Mouse (Mus musculus): ENCODE measurements around the gene Slirp. TPM values are rescaled to one million over a fixed set of nuclear protein-coding genes. Genes with fewer than 3 reads are reported as not detected.
A peak's percentile ranks its signal among the peaks of the same experiment; 100 is the strongest.

Slirp gene
- total and polyA plus RNA-seq, 3 experiments, result 117 to 261 (median 138) TPM

DNA sequence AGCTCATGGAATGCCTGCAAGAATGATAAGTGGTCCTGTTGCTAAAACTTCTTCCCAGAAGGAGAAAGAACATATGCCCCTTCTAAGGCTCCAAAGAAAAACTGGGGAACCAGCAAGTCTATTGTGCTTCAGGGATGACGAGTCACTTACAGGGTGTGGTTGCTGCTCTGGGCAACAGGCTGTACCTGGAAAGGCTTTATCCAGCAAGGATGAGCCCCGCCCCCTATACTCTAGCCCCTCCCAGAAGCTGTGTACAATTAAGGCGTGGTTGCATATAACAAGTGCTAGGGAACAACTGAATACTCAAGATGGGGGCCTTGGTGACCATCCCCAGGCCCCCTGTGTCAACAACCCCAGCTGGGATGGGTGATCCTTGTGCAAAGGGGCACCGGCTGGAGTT lies 34.6 kb upstream of the Slirp start:
- Histone ChIP-seq H3K27ac (ENCODE audit: insufficient read depth, low read depth) (no peak overlapping the region), H3K27me3 (replicated peaks) (no peaks in the 10 kb centered on the region), H3K9me3 (replicated peaks; ENCODE audit: low read length) (no peaks in the 10 kb centered on the region), H3K9ac (ENCODE audit: insufficient read depth, low read depth) (no peak overlapping the region), H3K4me2 (ENCODE audit: insufficient read depth, low read depth, poor library complexity, severe bottlenecking) (no peak overlapping the region), H3K4me1 (ENCODE audit: control insufficient read depth in 1 of 2, insufficient read depth in 2 of 2) (peaks cover 12 to 19% of the 10 kb centered on the region in 2 experiments), H3K36me3 (replicated peaks in 1 of 2; ENCODE audit: control insufficient read depth in 1 of 2, insufficient read depth in 1 of 2, low read length in 1 of 2) (no peaks in the 10 kb centered on the region), H3K4me3 (replicated peaks in 1 of 3; ENCODE audit: low read depth in 2 of 3, low read length in 2 of 3, poor library complexity in 1 of 3) (no peak overlapping the region), H3K79me2 (replicated peaks; ENCODE audit: control insufficient read depth, extremely low read depth, insufficient read depth, poor library complexity, severe bottlenecking) (no peaks in the 10 kb centered on the region)
- in situ Hi-C loops (cut with MboI; ENCODE audit: low pct_ligation_motif_present, low pct_unique_long_range_greater_than_20kb, low sequenced_read_pairs) (no loop called here), dilution Hi-C loops (cut with MboI; ENCODE audit: extremely low pct_ligation_motif_present, extremely low pct_unique_long_range_greater_than_20kb, low sequenced_read_pairs) (no loop called here)
- TF ChIP-seq RCOR1 (conservative IDR thresholded peaks at IDR 0.05; ENCODE audit: low read depth, low read length) (no peak), PAX5 (IDR thresholded peaks at IDR 0.05; ENCODE audit: low read length) (no peak), BHLHE40 (IDR thresholded peaks at IDR 0.05; ENCODE audit: low read depth, low read length) (no peak), ZKSCAN1 (IDR thresholded peaks at IDR 0.05; ENCODE audit: borderline replicate concordance, low read depth, low read length) (no peak), MXI1 (IDR thresholded peaks at IDR 0.05; ENCODE audit: low read depth, low read length) (no peak), MYC (IDR thresholded peaks at IDR 0.05; ENCODE audit: low read depth, low read length) (no peak), HCFC1 (IDR thresholded peaks at IDR 0.05; ENCODE audit: low read depth, low read length) (no peak), ZNF384 (IDR thresholded peaks at IDR 0.05; ENCODE audit: low read depth, low read length) (no peak)
- DNase-seq (ENCODE audit: extremely low read depth), result no peak

DNA sequence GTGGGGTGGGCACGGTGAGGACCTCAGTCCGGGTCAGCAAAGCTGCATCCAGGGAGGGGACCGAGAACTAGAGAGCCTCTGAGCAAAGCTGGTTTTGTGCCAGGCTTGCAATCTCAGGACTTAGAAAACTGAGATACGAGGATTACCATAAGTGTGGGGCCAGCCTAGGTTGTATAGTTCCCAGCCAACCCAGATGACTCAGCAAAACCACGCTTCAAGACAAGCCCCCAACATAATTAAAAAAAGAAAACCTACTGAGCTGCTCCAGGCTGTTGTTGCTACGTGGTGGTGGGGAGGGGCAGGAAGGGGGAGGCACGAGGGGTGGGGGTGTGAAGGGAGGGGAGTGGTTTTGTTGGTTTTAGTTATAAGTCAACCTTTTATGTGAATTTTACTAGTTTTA lies 32.7 kb upstream of the Slirp start:
- Histone ChIP-seq H3K79me2 (replicated peaks; ENCODE audit: control insufficient read depth, extremely low read depth, insufficient read depth, poor library complexity, severe bottlenecking) (no peaks in the 10 kb centered on the region), H3K4me3 (replicated peaks in 1 of 3; ENCODE audit: low read depth in 2 of 3, low read length in 2 of 3, poor library complexity in 1 of 3) (no peak overlapping the region), H3K4me1 (ENCODE audit: control insufficient read depth in 1 of 2, insufficient read depth in 2 of 2) (peaks cover 12 to 19% of the 10 kb centered on the region in 2 experiments), H3K36me3 (replicated peaks in 1 of 2; ENCODE audit: control insufficient read depth in 1 of 2, insufficient read depth in 1 of 2, low read length in 1 of 2) (no peaks in the 10 kb centered on the region), H3K27ac (ENCODE audit: insufficient read depth, low read depth) (no peak overlapping the region), H3K9ac (ENCODE audit: insufficient read depth, low read depth) (no peak overlapping the region), H3K4me2 (ENCODE audit: insufficient read depth, low read depth, poor library complexity, severe bottlenecking) (0 out of 2 replicates have a peak overlapping the region, but pooled peaks have one; percentile 18), H3K27me3 (replicated peaks) (no peaks in the 10 kb centered on the region), H3K9me3 (replicated peaks; ENCODE audit: low read length) (no peaks in the 10 kb centered on the region)
- dilution Hi-C loops (cut with MboI; ENCODE audit: extremely low pct_ligation_motif_present, extremely low pct_unique_long_range_greater_than_20kb, low sequenced_read_pairs) (no loop called here), in situ Hi-C loops (cut with MboI; ENCODE audit: low pct_ligation_motif_present, low pct_unique_long_range_greater_than_20kb, low sequenced_read_pairs) (no loop called here)
- TF ChIP-seq TBP (conservative IDR thresholded peaks at IDR 0.05; ENCODE audit: low read depth, low read length) (no peak), MAFK (IDR thresholded peaks at IDR 0.05; ENCODE audit: insufficient replicate concordance, low read length) (0 out of 2 replicates have a peak, but pooled peaks have one; percentile 47)
- DNase-seq (ENCODE audit: extremely low read depth), result no peak

DNA sequence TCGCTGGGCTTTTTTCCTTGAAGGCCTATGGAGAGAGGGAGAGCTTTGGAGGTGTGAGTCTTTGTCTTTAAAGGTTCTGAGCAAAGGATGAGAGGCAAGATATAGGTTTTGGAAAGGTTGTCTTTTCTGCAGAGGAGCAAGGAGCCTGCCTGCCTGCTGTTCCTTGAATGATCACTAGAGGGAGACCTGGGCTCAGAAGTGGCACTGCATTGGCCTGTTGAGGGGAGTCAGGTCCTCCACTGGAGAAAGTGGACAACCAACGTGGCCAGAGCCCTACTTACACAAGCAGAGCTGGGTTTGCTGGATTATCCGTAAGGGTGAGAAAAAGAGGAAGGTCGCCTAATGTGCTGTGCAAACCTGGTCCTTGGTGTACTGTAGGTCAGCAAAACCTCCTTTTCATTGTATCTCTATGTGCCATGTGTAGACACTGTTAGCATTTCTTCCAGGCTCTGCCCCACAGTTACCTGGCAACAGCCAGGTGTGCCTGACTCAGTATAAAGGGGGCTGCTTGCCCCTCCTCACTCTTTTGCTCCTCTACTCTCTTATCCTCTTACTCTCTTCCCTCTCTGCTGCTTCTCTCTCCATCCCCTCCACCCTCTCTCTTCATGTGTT lies 30.4 kb upstream of the Slirp start:
- TF ChIP-seq SIN3A (IDR thresholded peaks at IDR 0.05; ENCODE audit: low read length) (no peak), ZMIZ1 (IDR thresholded peaks at IDR 0.05; ENCODE audit: low read depth, low read length) (no peak), ELF1 (IDR thresholded peaks at IDR 0.05; ENCODE audit: low read depth, low read length) (no peak), SMC3 (IDR thresholded peaks at IDR 0.05; ENCODE audit: low read depth, low read length) (peak; percentile 44), CTCF (conservative IDR thresholded peaks at IDR 0.05 in 1 of 2, IDR thresholded peaks at IDR 0.05 in 1 of 2; ENCODE audit: low read depth in 2 of 2, low read length in 2 of 2) (peak; percentile 80 to 92), ZNF384 (IDR thresholded peaks at IDR 0.05; ENCODE audit: low read depth, low read length) (no peak), RAD21 (IDR thresholded peaks at IDR 0.05; ENCODE audit: low read depth, low read length) (peak; percentile 79), NELFE (IDR thresholded peaks at IDR 0.05; ENCODE audit: low read depth, low read length) (no peak), TBP (conservative IDR thresholded peaks at IDR 0.05; ENCODE audit: low read depth, low read length) (no peak)
- Histone ChIP-seq H3K27ac (ENCODE audit: insufficient read depth, low read depth) (no peak overlapping the region), H3K9ac (ENCODE audit: insufficient read depth, low read depth) (no peak overlapping the region), H3K4me3 (replicated peaks in 1 of 3; ENCODE audit: low read depth in 2 of 3, low read length in 2 of 3, poor library complexity in 1 of 3) (no peak overlapping the region), H3K36me3 (replicated peaks in 1 of 2; ENCODE audit: control insufficient read depth in 1 of 2, insufficient read depth in 1 of 2, low read length in 1 of 2) (peaks cover 0 to 5% of the 10 kb centered on the region in 2 experiments), H3K4me1 (ENCODE audit: control insufficient read depth in 1 of 2, insufficient read depth in 2 of 2) (peaks cover 3 to 10% of the 10 kb centered on the region in 2 experiments), H3K27me3 (replicated peaks) (no peaks in the 10 kb centered on the region), H3K79me2 (replicated peaks; ENCODE audit: control insufficient read depth, extremely low read depth, insufficient read depth, poor library complexity, severe bottlenecking) (no peaks in the 10 kb centered on the region), H3K9me3 (replicated peaks; ENCODE audit: low read length) (peaks cover 5% of the 10 kb centered on the region), H3K4me2 (ENCODE audit: insufficient read depth, low read depth, poor library complexity, severe bottlenecking) (no peak overlapping the region)
- DNase-seq (ENCODE audit: extremely low read depth), result peak; percentile 57
- in situ Hi-C loops (cut with MboI; ENCODE audit: low pct_ligation_motif_present, low pct_unique_long_range_greater_than_20kb, low sequenced_read_pairs), result no loop called here
- dilution Hi-C loops (cut with MboI; ENCODE audit: extremely low pct_ligation_motif_present, extremely low pct_unique_long_range_greater_than_20kb, low sequenced_read_pairs), result no loop called here
